Mouse (Mus musculus): ENCODE measurements around the gene Arhgap22.

Arhgap22 gene

DNA sequence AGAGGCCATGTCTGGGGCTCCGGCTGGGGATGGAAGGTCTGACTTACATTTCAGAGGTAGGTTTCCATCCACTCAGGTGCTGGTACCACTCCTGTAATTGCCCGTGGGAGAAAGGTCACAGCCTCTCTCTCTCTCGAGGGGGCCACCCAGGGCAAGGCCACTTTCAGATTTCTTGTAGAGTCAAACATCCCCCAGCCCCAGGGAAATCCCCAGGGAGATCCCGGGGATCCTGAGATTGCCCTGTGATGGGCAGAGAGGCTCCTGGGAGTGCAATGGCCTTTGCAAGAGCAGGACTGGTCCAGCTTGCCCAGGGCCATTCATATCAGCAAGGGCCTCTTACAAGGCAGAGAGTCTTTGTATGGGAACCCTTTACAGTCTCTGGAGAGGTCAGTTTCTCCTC, 120.6 kb downstream of the Arhgap22 start:
- no peak for DNase-seq

DNA sequence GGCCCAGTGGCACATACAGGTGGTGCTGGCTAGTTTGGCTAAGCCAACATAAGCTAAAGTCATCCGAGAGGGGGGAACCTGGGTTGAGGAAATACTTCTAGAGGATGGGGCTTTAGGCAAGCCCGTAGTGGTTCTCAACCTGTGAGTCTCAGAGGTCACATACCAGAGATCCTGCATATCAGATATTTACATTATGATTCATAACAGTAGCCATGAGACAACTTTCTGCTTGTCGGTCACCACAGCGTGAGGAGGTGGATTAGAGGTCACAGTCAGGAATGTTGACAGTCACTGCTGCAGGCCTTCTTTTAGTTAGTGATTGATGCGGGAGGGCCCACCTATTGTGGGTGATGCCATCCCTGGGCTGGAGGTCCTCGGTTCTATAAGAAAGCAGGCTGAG, 121.9 kb downstream of the Arhgap22 start:
- no peak for DNase-seq

DNA sequence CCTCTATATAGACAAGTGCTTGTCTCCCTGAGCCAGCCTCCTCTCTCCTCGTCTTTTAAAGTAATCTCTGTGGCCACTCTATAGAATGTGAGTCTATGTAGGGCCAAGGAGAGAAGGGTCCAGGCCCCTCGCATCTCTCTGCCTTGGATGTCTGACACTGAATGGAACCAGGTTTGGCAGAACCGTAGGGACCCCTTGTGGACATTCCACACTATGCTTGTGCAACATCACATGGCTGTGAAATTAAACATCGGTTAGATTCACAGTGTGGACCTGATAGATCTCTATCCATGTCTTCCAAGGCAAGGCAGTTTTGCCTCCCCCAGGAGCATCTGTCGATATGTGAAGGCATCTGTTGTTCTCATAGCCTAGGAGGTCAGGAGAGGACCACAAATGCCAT, 124.9 kb downstream of the Arhgap22 start:
- no peak for DNase-seq

DNA sequence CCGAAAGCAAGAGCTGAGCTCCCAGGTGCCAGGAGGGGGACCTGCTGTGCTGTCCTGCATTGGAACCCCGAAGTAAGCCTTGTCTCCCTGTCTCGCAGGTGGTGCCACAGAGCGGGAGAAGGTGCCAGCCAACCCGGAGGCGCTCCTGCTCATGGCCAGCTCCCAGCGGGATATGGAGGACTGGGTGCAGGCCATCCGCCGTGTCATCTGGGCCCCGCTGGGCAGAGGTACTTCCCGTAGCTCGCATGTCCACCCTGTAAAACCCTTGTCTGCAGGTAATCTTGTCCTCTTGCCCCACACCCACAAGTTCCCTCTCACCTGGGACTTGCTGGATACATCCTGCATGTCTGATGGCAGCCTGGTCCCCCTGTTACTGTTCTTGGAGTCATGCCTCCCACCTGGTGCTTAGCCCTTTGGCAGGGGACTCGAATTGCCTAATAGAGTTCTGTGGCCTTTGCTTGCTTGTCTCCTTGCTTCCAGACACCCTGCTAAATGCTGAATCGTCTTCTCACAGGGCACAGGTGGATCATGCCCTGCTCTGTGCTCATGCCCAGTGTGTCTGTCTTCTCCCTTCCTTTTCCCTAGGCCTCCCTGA, 129.4 kb downstream of the Arhgap22 start:
- peak; percentile 62 to 70 for DNase-seq

DNA sequence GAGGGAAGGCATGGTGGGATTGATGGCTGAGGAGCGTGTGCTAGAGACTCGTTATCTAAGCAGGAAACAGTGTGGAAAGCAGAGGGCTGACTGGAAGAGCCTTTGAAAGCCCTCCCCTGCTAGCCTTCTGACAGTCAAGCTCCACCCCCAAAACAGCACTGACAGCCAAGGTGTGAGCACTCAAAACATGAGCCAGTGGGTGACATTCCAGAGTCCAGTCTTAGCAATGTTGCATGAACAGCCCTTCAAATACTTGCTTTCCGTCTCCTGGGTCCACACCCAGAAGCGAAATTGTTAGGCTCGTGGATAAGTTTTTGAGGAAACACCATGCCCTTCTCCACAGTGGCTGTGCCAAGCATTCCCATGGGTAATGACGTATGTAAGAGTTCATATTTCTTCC, 132.7 kb downstream of the Arhgap22 start:
- no peak for DNase-seq

DNA sequence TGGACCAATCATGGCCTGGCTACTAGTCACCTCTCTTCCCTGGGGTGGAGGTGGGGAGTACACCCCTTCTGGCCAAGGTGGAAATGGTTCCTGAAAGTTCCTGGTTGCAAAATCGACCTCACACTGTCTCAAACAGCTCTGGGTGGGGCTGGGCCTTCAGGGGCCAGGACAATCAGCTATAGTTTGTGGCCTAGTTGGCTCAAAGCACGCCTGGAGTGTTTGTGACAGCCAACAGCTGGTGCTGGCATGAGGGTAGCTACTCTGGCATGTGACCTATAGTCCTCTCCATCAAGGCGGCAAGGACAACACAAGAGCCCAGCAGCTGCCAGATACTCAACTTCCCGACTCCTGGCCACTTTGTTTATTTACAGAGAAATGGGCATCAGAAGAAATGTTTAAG, 133.9 kb downstream of the Arhgap22 start:
- no peak for DNase-seq

DNA sequence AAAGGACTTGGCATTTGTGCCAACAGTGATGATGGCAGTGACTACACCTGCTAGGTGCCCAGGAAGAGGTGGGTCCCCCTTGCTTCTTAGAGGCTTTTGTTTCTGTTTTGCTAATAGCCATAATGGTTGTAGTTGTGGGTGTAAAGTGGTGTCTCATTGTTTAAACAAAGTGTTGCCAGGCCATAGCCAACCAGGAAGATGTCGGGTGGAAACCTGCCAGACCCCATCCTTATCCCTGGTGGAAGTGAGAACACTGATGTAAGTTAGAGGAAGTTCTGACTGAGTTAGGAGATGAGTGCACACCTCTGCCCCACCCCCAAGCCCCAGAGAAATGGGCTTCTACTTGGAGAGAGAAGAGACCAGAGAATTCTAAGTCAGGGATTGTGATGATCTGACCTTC, 134.3 kb downstream of the Arhgap22 start:
- no peak for DNase-seq

DNA sequence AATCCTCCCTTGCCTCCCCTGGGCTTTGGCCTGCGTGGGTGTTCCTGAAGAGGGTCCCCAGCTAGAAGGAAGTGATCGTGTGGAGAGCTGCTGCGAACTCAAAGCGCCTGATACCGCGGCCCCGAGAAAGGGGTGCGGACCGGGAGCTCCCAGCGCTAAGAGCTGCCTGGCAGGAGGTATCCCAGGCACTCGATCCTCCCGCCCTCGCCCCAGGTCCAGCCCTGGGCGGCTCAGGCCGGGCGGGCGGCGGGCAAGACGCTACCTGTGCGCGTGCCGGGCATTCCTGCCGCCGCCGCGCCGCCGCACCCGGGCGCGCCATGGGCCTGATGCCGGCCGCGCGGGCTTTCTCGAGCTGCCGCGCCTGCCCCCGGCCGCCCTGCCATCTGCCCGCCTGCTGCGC, 137.2 kb downstream of the Arhgap22 start:
- DNase-seq: peak in 1 of 2 experiments; percentile 13

DNA sequence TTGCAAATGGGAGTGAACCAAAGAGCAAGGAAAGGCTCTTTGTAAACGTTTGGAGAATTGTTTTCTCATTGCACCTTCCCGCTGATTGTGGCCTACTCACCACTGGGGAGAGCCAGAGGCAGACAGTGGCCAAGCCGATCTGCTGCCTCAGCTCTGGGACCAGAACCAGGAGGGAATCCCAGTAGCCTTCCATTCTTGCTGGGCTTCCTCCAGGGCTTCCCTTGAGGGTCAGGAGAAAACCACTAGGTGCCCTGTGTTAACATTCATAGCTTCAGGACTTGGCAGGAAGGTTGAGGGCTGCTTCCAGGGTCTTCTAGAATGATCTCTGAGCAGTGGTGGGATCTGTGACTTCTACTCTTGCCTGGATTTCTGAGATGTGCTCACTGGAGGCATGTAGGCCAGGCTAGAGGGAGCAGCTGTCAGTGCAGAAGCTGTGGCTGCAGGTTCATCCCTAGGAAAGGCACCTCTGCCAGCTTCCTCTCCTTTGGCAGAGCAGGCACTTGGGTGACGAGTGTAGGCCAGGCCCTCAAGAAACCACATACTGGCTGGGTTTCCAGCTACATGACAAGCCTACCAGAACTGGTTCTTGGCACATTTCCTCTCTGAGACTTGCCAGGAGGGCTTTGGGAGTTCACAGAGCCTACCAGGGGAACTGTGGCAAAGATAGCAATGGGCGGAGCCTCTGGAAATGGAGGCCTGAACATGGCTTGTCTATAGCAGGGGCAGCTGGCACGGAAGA, 138.3 kb downstream of the Arhgap22 start:
- no peak for DNase-seq

DNA sequence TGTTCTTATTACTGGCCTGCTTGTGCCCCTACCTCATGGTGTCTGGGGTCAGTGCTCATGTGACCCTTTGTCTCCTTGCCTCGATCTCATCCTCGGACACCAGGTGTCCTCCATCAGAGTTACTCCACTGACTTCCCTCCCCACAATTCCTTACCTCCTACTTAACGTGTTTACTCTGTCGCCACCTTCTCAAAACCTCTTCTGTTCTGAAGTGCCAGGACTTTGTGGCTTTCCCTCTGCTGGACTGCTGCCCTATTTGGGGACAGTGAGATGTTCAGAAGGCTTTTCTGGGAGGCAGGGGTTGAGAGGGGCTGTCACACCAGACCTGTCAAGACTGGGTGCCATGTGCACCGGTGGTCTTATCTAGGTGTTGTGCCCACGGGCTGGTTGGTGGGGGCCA, 139.1 kb downstream of the Arhgap22 start:
- DNase-seq: no peak

DNA sequence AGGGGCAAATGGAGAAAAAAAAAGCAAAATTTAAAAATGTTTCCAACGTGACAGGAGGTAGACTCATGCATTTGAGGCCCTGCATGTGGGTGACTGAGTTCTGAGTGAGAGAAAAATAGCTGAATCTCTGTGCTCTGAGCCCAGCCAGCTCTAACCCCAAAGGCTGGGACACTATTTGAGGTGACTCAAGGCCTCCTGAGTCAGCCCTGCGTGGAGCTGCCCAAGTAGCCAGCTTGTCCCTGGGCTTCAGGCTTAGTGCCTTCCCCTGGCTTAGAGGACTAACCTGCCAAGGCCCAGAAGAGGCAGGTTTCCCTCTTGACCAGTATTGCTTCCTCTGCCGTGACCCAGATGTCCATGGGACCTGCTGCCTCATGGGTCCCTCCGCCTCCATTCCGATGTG, 141.4 kb downstream of the Arhgap22 start:
- DNase-seq: no peak

DNA sequence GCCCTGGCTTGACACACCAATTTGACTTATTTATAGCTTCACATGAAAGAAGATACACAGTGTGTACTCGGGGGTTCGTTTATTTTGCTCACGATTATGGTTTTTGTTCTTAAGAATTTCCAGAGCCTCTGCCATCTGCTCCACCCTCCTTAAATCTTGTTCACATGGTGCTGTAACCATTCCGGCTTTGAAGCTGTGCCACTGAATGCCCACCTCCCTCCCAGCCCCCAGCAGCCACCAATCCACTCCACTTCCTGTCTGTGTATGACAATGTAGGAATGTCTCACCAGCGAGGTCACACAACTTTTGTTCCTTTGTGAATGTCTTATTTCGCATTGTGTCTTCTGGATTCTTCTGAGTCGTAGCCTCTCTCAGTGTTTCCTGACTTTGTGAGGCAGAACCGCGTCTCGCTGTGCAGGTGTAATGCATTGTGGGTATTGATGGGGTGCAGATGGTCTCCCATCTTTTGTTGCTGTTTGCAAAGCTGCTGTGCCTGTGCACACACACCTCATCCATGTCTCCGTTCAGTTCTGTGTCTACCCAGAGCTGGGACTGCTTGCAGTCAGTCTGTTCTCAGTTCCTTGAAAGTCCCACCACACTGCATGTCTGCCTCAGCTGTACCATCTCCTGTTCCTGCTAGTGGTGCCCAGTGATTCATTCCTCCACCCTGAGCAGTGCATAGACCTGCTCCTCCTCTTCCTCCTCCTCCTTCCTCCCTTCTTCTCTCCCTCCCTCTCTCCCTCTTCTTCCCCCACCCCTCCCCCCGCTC, 144.0 kb downstream of the Arhgap22 start:
- DNase-seq: no peak

DNA sequence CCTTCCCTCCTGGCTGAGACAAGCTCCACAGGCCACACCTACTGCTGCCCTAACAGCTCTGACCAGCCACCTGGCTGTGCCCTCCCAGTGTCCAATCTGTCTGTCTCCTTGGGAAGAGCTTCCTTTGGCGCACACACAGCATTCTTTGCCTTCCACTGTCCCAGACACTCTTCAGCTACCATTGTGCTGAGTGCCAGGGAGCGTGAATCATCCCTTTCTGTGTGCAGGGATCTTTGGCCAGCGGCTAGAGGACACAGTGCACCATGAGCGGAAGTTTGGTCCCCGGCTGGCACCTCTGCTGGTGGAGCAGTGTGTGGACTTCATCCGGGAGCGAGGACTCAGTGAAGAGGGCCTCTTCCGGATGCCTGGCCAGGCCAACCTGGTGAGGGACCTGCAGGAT, 145.1 kb downstream of the Arhgap22 start:
- no peak for DNase-seq

DNA sequence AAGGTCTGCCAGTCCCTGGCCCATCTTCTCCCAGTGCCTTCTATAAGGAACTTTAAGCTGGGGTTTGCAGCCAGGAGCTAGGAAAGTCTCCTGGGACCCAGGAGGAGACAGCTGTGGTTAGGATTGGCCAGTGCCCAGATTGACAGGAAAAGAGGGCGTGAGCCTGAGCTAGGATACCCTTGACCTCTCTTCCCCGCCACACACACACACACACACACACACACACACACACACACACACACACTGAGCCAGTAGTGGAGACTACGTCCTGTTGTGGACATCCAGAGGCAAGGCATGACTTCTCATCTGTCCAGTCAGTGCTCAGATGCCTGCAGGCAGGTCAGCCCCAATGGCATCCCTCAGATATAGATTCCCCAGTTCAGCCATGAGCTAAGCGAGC, 147.7 kb downstream of the Arhgap22 start:
- no peak for DNase-seq

DNA sequence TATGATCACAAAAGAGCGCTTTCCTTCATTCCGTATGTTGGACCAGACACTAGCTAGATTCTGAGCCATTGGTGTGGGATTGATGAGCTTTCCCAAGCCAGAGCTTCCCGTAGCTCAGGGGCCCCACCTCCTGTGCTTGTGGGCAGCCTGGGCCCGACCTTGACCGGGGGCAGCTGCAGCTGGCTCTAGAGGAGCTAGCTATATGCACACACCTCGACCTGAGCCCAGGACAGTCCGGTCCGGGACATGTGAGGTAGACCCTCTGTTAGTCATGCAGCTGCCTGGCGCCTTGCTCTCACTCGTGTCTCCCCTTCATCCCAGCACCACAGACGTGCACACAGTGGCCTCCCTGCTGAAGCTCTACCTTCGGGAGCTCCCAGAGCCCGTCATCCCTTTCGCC, 148.3 kb downstream of the Arhgap22 start:
- no peak for DNase-seq

DNA sequence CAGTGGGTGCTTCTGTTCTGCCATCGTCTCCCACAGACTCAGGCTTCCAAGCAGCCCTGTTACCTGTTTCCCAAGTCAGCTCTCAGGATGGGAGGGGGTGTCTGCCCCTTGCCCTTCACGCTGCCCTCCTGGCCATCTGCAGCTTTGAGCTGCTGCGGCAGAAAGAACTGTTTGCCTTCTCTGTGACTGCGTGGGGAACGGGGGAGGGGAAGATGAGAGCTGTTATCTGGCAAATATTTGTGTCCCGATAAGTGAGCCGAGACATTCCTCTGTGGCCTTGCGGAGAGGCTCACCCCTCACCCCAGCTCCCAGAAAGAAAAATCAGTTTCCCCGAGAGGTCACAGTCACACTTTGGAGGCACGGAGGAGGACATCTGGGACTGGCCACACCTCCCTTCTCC, 149.0 kb downstream of the Arhgap22 start:
- no peak for DNase-seq

DNA sequence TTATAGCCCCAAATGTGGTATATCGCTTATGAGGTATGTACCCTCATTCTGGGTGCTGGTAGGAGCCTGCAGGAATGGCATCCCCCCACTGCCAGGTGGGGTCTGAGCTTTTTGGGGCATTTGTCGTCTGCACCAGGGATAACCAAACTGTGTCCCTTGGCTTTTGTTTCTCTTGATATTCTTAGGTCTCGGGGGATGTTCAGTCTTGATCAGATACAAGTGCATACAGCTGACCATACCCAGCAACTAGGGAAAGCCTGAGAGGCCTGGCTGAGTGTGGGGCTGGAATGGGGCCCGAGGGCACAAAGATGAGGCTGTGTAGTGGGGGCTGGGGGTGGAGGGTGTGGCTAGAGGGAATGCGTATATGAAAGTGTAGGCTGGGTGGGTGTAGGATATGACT, 149.8 kb downstream of the Arhgap22 start:
- DNase-seq: no peak

DNA sequence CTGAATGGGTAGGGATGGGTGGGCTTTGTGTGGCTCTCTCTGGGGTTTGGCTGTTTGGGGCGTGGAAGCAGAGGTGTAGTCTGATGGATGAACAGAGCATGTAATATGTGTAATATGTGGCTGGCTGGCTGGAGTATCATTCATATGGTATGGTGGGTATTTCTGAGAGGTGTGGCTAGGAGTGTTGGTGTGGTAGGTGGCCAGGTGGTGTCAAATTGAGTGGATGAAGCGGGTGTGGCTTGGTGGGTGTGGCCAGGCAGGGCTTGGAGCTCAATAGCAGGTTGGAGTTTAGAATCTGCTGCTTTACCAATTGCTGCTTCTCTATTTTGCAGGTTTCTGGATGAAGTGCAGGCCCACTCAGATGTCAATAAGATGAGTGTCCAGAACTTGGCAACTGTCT, 150.2 kb downstream of the Arhgap22 start:
- DNase-seq: no peak

DNA sequence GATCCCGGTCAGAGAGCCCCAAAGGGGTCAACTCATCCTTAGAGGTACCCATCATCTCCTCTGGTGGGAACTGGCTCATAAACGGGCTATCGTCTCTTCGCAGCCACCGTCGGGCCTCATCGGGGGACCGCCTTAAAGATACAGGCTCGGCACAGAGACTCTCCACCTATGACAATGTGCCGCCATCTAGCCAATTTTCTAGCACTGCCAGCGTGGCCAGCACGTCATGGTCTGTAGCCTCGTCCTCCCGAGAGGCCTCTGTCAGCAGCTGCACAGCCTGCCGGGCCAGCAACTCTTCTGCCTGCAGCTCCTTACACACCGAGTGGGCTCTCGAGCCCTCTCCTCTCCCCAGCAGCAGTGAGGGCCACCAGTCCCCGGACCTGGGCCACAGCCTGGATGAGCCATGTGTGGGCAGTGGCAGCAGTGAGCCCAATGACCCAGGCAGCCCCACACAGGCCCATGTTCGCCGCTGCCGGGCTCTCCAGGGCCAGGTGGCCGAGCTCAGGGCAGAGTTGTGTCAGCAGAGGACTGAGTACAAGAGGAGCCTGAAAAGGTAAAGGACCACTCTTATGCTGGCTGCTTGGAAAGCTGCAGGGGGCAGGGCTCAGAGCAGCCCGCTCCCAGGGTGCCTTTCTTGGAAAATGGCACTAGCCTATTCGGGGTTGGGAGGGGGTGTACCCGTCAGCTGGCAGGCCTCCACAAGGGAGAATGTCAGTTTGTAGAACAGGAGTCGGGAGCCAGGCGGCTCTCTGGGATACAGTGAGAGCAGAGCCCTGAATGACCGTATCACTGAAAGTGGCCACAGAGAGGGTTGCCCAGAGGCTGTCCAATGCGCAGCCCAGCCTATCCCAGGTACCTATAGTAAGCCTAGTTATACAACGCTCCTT, 153.3 kb downstream of the Arhgap22 start:
- DNase-seq: no peak

DNA sequence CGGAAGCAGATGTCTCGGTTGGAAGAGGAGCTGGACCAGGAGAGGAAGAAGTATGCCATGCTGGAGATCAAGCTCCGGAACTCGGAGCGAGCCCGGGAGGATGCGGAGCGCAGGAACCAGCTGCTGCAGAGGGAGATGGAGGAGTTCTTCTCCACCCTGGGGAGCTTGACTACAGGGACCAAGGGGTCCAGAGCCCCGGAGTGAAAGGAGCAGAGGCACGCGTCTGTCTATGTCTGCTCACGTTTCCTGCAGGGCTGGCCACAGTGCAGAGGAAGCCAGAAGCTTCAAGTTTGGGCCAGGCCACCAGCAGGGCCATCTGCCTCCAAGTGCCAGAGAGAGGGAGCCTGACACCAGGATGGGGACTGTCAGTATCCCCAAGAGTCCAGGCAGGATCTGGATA, 155.5 kb downstream of the Arhgap22 start:
- DNase-seq: peak; percentile 50 to 58

DNA sequence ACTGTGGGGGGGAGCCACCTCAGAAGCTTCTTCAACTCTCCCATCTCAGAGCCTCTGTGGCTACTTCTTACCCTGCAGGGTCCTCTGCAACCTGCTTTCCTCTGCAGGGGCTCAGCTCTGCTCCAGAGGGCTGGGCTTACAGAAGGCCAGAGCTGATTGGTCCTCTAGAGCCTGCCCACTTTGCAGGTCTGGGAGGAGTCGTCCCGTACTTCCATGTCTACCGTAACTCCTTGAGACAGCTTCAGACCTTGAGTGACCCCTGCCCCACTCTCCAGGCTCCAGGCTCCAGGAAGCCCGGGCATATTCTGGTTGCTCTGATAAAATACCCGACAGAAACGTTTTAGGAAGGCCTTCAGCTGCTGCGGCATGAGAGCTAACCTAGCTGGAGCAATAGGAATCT, 156.2 kb downstream of the Arhgap22 start:
- peak in 1 of 2 experiments; percentile 20 for DNase-seq

DNA sequence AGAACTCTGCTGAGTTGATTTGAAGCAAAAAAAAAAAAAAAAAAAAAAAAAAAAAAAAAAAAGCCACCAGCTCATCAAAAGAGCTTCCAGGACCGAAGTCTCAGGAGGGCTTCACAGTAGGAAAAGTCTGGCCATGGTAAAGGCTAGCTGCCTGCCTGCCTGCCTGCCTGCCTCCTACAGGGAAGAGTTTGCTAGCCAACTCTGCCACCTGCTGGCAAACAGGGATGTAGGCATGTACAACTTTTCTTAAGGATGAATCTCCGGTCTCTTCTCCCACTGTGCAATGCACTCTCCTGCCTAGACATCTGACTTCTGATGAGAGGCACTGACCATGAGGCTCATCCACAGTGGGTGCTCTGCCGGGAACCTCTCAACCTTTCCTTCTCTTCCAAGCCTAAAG, 157.4 kb downstream of the Arhgap22 start:
- peak; percentile 74 to 76 for DNase-seq

DNA sequence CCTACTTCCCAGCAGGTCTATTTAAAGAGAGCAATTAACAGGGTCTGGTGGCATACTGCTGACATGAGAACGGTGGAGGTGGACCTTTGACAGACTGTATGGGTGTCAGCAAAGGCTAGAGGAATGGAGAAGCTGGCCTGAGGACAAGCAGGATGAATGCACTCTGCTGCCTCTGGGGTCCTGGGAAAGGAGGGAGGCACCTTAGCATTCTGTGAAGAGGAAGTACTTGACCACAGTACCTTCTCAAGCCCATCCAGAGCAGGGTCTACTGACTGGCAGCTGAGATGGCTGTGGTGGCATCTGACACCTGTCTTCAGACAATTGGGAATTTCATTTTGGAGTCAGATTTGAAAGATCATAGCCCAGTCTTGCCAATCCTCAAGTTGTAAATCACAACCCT, 159.4 kb downstream of the Arhgap22 start:
- no peak for DNase-seq

Data from cerebellum, adult 18-20 months (tissue).